Mouse (Mus musculus): Measurements from ENCODE around the gene Pbx2.

GRCm38 (mm10) chr17:34547601-34548000 is 43.5 kb upstream of the Pbx2 start:
- TF ChIP-seq POLR2A (IDR thresholded peaks at IDR 0.05; ENCODE audit: insufficient read depth, low read depth, low read length) (no peak), CTCF (IDR thresholded peaks at IDR 0.05; ENCODE audit: insufficient read depth, low read depth, low read length) (no peak)
